Comparison of ENCODE assay signal across 8 mouse cellular contexts in genomic region chr2:155386534-155386899, GRCm38 (mm10). TPM values are rescaled to one million over a fixed set of nuclear protein-coding genes. Genes with fewer than 3 reads are reported as not detected.
DNase-seq lines count a peak whose midpoint lies in the region; ATAC-seq and TF ChIP-seq lines count a peak whose summit lies in the region.

No protein-coding gene starts in this region.

- H3K36me3 ChIP-seq in hindbrain, embryonic 10.5 days = peaks cover 65% of the 10 kb centered on the region
- H3K36me3 ChIP-seq in myocyte (ENCODE audit: control insufficient read depth, insufficient read depth) = peaks cover 20% of the 10 kb centered on the region
- peaks cover 9% of the 10 kb centered on the region for H3K36me3 ChIP-seq in stomach, postnatal 0 days (ENCODE audit: control insufficient read depth, insufficient read depth, low read length)

- H3K4me1 ChIP-seq in hindbrain, embryonic 10.5 days (replicated peaks) = peaks cover 38% of the 10 kb centered on the region
- 0 out of 2 replicates have a peak, but pooled peaks cover 4% of the 10 kb centered on the region for H3K4me1 ChIP-seq in stomach, postnatal 0 days (replicated peaks; ENCODE audit: control insufficient read depth, insufficient read depth)

- H3ac ChIP-seq in myocyte (ENCODE audit: control insufficient read depth, insufficient read length) = no peak overlapping the region

- peak; percentile 23 for DNase-seq in adrenal gland, postnatal 25 days
- no peak for DNase-seq in adrenal gland, adult 2 months
- DNase-seq in left cerebral cortex, adult 2 months (ENCODE audit: extremely low spot score in 1 of 2, low spot score in 2 of 2) = peak; percentile 34 to 63
- no peak for DNase-seq in left cerebral cortex, adult 11 months (ENCODE audit: low spot score)
- peak; percentile 8 for DNase-seq in hindbrain, embryonic 10.5 days (ENCODE audit: low spot score)
- DNase-seq in stomach, postnatal 0 days (ENCODE audit: low spot score) = no peak
- DNase-seq in c-Kit-positive CD71-positive TER-119-positive erythroid progenitor cells, embryonic 14.5 days (ENCODE audit: low spot score) = no peak

- H3K27me3 ChIP-seq in hindbrain, embryonic 10.5 days (ENCODE audit: insufficient read depth, poor library complexity, severe bottlenecking) = peaks cover 21% of the 10 kb centered on the region; the same call in 1 of the 2 replicates
- no peaks in the 10 kb centered on the region for H3K27me3 ChIP-seq in myocyte (ENCODE audit: control insufficient read depth, insufficient read depth, insufficient read length)
- no peaks in the 10 kb centered on the region for H3K27me3 ChIP-seq in stomach, postnatal 0 days (ENCODE audit: control insufficient read depth, insufficient read depth, low read length)

- H3K27ac ChIP-seq in left cerebral cortex, adult 2 months = peak overlapping the region; percentile 59
- H3K27ac ChIP-seq in hindbrain, embryonic 10.5 days = peak overlapping the region; percentile 24
- no peak overlapping the region for H3K27ac ChIP-seq in stomach, postnatal 0 days (replicated peaks)

- no peak for ATAC-seq in stomach, postnatal 0 days (ENCODE audit: low FRiP score, low TSS enrichment)

- WGBS in hindbrain, embryonic 10.5 days = 14% methylated on average over 27 of the region's 27 CpGs
- 34% methylated on average over 27 of the region's 27 CpGs for WGBS in stomach, postnatal 0 days

- TF ChIP-seq CTCF in left cerebral cortex, adult 2 months (IDR thresholded peaks at IDR 0.05) = no peak
- TF ChIP-seq CTCF in stomach, postnatal 0 days (IDR thresholded peaks at IDR 0.05; ENCODE audit: low read depth) = no peak

- peaks cover 12% of the 10 kb centered on the region for H3K79me2 ChIP-seq in myocyte (ENCODE audit: control insufficient read depth, insufficient read depth)

- intact Hi-C loops in left cerebral cortex, adult 2 months (cut with DNase I) = loop anchor here (5.0 kb wide), 1 partner anchor 309 kb away; no protein-coding TSS in a partner anchor

- no peak overlapping the region for H3K4me2 ChIP-seq in myocyte (ENCODE audit: low read depth)
- H3K4me2 ChIP-seq in stomach, postnatal 0 days (replicated peaks; ENCODE audit: low read depth) = no peak overlapping the region

- no peak for TF ChIP-seq EP300 in stomach, postnatal 0 days (optimal IDR thresholded peaks at IDR 0.05)

- TF ChIP-seq POLR2A in myocyte (IDR thresholded peaks at IDR 0.05; ENCODE audit: insufficient read length, low read depth) = no peak

- H3K9me3 ChIP-seq in hindbrain, embryonic 10.5 days = no peaks in the 10 kb centered on the region
- H3K9me3 ChIP-seq in stomach, postnatal 0 days (ENCODE audit: control insufficient read depth, low read length) = no peaks in the 10 kb centered on the region

- H3K9ac ChIP-seq in stomach, postnatal 0 days (ENCODE audit: low read length) = no peak overlapping the region

- no peak overlapping the region for H3K4me3 ChIP-seq in left cerebral cortex, adult 2 months
- peak overlapping the region; percentile 18; the same call in 1 of the 2 replicates for H3K4me3 ChIP-seq in hindbrain, embryonic 10.5 days
- no peak overlapping the region for H3K4me3 ChIP-seq in myocyte
- H3K4me3 ChIP-seq in stomach, postnatal 0 days (ENCODE audit: low read depth, low read length) = no peak overlapping the region

TF ChIP-seq in myocyte, 11 proteins besides CTCF, POLR2A, EP300 and RAD21:
- no peak for TF ChIP-seq TCF3 (IDR thresholded peaks at IDR 0.05; ENCODE audit: insufficient read length, low read depth)
- peak; percentile 25 for TF ChIP-seq POLR2AphosphoS2 (IDR thresholded peaks at IDR 0.05; ENCODE audit: insufficient read length, low read depth)

RNA-seq across cellular contexts. Expression of gene Trp53inp2, which starts 5.7 kb away (rescaled TPM):
- 322 and 410 TPM in 2 replicates for total RNA-seq in adrenal gland, postnatal 25 days (2021)
- 100 to 1,000 TPM; 221 to 429 TPM for total RNA-seq in adrenal gland, adult 2 months (2021)
- 714 and 755 TPM in 2 replicates for polyA plus RNA-seq in adrenal gland, adult 2 months (2012; rRNA removed)
- total RNA-seq in left cerebral cortex, adult 2 months (2021) = 100 to 1,000 TPM; 135 to 147 TPM
- 56.9 and 104 TPM in 2 replicates for polyA plus RNA-seq in hindbrain, embryonic 10.5 days (2016; fragmentation: Nextera tagmentation; extraction: Ambion mirVana)
- 100 TPM for polyA plus RNA-seq in myocyte (2012; fragmentation: generic; extraction: Trizol)
- 29.4 and 37.1 TPM in 2 replicates for polyA plus RNA-seq in stomach, postnatal 0 days (2015; fragmentation: Nextera tagmentation; extraction: Ambion mirVana)

RNA-seq across cellular contexts. Expression of gene Pigu, which starts 29.3 kb away (rescaled TPM):
- 40.9 and 46.2 TPM in 2 replicates for total RNA-seq in adrenal gland, postnatal 25 days (2021)
- total RNA-seq in adrenal gland, adult 2 months (2021) = 10 to 100 TPM; 41.2 to 41.5 TPM
- 19.6 TPM in 2 replicates for polyA plus RNA-seq in adrenal gland, adult 2 months (2012; rRNA removed)
- total RNA-seq in left cerebral cortex, adult 2 months (2021) = 10 to 100 TPM; 27.2 to 28.4 TPM
- 52.4 and 57.1 TPM in 2 replicates for polyA plus RNA-seq in hindbrain, embryonic 10.5 days (2016; fragmentation: Nextera tagmentation; extraction: Ambion mirVana)
- polyA plus RNA-seq in myocyte (2012; fragmentation: generic; extraction: Trizol) = 27.0 TPM
- 36.1 and 40.0 TPM in 2 replicates for polyA plus RNA-seq in stomach, postnatal 0 days (2015; fragmentation: Nextera tagmentation; extraction: Ambion mirVana)

Comparison
In these comparisons a context has a peak if more than half of its experiments do, and no peak if none do; other contexts are left out.
1. DNase-seq: peak in adrenal gland, postnatal 25 days (single experiment), left cerebral cortex, adult 2 months (2 of 2) and hindbrain, embryonic 10.5 days (single experiment); none in adrenal gland, adult 2 months (single experiment), left cerebral cortex, adult 11 months (single experiment), stomach, postnatal 0 days (single experiment) and c-Kit-positive CD71-positive TER-119-positive erythroid progenitor cells, embryonic 14.5 days (single experiment).